Mouse (Mus musculus) adrenal gland, postnatal 25 days (tissue): ENCODE data around the gene Abca17. TPM values are rescaled to one million over a fixed set of nuclear protein-coding genes. Genes with fewer than 3 reads are reported as not detected.
A peak's percentile ranks its signal among the peaks of the same experiment; 100 is the strongest.

Source experiments
- DNase-seq: peaks from one replicate; pipeline ENCODE4 v3.0.0; 2021; ENCODE audit warnings: mixed read lengths
- total RNA-seq: library from RNA; stranded (reverse); gene quantifications from 2 replicates; pipeline ENCODE4 v1.2.3, GENCODE M21; 2021

Gene Abca17
- total RNA-seq, 1 experiment from 2014 or later: 0.12 TPM

DNA sequence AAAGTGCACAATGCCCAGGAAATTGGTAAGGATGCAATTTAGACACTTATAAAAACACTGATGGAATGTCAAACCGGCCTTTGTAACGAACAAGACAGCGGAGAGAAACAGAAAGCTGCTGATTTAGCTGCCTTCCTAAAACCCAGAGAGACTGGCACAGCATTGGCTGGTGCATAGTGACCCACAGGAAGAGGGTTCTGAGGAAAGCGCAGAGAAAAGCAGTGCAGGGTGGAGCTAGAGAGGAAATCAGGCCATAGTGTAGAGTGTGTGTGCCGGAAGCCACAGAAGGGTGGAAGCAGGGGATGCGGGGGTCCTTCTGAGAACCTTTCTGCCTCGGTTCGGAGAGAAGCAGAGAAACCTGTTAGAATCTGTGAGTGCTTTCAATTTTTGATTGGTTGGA lies 6.2 kb downstream of the Abca17 start:
- DNase-seq: no peak

DNA sequence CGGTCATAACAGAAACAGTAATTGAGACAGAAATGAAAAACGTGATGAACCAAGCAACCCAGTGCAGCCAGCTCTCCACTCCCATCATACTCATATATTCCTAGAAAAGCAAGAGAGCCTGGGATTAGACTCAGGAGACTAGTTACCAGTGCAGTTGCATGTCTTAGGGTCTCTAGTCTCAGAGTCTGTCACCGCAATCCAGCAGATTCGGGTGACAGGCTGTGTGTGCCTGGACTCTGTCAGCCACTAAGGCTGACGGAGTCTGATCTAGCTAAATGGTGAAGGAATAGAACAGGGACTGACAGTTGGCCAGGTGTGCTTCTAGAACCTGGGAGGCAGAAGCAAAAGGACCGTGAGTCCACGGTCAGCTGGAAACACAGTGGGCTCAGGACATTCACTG lies 23.2 kb downstream of the Abca17 start:
- no peak for DNase-seq

GRCm38 (mm10) chr17:24325051-24325450 lies 25.8 kb downstream of the Abca17 start:
- no peak for DNase-seq

GRCm38 (mm10) chr17:24320826-24321225 lies 30.0 kb downstream of the Abca17 start:
- DNase-seq: no peak

DNA sequence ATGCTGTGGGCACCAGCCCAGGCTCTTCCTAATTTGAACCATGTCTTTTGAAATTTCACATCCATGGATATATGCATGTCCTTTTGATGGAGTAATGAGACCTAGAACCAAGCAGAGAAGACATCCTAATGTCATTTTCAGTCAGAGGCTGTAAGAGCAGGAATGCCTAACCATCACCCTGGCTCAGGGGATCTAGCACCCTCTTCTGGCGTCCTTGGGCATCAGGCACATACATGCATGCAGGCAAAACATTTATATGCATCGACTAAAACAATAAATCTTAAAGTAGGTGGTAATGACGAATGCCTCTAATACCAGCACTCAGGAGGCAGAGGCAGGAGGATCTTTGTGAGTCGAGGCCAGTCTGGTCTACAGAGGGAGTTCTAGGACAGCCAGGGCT lies 43.4 kb downstream of the Abca17 start:
- peak; percentile 47 for DNase-seq

- DNase-seq: no peak
Observed at GRCm38 (mm10) chr17:24300651-24301050, 50.2 kb downstream of the Abca17 start.

GRCm38 (mm10) chr17:24289338-24289737 lies 61.5 kb downstream of the Abca17 start:
- DNase-seq: no peak

DNA sequence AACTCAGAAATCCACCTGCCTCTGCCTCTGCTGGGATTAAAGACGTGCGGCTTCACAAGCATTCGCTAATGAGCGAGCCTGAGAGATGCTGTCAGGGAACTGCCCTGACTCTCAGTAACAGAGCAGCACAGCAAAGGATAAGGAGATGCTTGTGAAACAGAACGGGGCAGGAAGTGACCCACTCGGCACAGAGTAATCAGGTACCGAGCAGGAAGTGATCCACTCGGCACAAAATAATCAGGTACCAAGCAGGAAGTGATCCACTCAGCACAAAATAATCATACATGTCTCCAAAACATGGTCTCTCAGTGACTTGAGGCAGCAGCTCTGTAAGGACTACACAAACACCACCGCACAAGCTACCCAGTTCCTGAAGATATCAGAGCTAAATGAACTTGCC lies 62.4 kb downstream of the Abca17 start:
- DNase-seq: no peak

- DNase-seq: no peak
Observed at GRCm38 (mm10) chr17:24285680-24286079, 65.2 kb downstream of the Abca17 start.

DNA sequence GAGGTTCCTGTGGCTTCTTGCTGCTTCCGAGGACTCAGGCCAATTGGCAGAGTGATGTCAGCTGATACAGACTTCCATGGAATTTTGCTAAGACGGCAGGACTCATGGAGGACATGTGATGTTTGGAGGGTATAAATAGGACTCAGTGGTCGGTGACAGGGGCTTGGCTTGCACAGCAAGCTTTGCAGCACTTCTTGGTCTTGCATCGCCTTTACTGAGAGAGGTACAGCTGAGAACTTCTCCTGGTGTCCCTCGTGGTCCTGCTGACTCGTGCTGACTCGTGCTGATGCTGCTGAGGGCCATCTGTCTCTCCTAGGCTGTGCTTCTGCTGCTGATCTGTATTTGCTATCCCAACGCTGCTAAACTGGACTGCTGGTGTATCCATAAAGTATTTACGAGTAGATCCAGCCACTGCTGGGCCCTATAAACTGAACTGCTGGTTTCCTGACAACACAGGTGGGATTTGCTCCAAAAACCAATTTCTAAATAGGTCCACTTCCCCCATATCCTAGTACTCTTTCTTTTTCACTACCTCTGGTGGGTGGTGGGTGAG lies 67.5 kb downstream of the Abca17 start:
- DNase-seq: no peak

GRCm38 (mm10) chr17:24282637-24283036 lies 68.2 kb downstream of the Abca17 start:
- DNase-seq: no peak

GRCm38 (mm10) chr17:24279907-24280306 lies 71.0 kb downstream of the Abca17 start:
- no peak for DNase-seq

- DNase-seq: no peak
Observed at GRCm38 (mm10) chr17:24267133-24267532, 83.7 kb downstream of the Abca17 start.

GRCm38 (mm10) chr17:24264766-24265165 lies 86.1 kb downstream of the Abca17 start:
- DNase-seq: no peak

DNA sequence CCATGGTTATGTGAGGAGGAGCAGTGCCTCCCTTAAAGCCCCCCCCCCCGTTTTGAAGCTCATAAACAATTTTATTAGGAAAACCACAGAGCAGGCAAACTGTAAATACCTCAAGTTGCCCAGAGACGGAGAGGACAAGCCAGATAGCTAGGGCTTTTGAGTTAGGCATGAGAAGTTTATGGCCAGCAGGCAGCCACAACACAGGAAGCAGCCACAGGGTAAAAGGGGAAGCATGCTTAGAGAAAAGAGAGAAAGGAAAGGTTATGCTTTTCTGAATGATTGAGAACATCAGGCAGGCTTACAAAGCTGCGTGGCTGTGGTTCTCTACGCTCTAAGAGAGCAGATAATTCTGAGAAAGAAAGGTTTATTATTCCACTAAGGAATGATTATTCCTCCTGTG lies 90.4 kb downstream of the Abca17 start:
- DNase-seq: no peak

- no peak for DNase-seq
Observed at GRCm38 (mm10) chr17:24259702-24260101, 91.2 kb downstream of the Abca17 start.

DNA sequence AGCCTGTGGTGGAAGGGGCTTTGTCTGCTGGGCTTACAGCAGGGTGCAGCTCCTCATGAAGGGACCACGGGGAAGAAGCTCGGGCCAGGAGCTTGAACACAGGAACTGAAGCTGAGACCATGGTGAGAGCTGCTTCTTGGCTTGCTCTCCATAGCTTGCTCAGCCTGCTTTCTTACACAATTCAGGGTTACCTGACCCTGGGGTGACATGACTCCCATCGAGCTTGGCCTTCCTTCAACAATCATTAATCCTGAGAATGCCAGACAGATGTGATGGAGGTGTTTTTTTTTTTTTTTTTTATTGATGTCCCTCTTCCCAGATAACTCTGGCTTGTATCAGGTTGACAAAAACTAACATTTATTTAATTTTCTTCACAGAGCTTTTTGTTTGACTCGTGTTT lies 91.9 kb downstream of the Abca17 start:
- no peak for DNase-seq

- no peak for DNase-seq
Observed at GRCm38 (mm10) chr17:24252329-24252728, 98.5 kb downstream of the Abca17 start.

DNA sequence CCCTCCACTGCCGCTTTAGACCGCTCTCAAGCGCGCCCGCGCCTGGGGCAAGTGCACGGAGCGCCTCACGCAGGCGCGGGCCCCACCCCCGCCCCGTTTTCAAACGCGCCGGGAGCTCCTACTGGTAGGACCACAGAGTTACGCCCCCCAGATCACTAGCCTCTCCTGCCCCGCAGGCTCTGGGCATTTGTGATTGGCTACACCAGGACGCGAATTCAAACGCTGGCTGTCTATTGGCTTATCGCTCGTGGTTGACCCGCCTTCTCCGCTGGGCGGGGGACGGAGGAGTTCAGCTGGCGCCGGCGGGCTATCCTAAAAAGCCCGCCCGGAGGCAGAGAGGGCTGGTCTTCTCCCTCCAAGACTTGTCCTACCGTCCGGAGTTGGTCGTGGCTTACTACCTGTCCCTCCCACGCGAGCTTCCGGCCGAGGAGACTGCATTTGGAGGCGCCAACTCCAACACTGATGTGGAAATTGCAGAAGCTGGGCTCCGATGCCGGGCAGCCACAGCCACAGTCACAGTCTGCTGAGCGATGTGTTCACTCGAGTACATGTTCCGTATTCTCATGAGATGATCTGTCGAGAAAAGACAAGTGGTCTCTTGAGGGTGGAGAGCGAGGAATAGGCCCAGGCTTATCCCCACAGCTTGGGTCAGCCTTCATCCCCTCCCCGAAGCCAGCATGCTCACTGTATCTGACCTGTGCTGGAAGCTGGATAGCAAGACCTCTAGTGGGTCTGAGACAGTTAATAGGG lies 99.4 kb downstream of the Abca17 start, which contains the start of gene Ccnf:
Ccnf (minus strand) TSS at position 165 of the 750 bp plus-strand sequence.
- peak; percentile 94 for DNase-seq

DNA sequence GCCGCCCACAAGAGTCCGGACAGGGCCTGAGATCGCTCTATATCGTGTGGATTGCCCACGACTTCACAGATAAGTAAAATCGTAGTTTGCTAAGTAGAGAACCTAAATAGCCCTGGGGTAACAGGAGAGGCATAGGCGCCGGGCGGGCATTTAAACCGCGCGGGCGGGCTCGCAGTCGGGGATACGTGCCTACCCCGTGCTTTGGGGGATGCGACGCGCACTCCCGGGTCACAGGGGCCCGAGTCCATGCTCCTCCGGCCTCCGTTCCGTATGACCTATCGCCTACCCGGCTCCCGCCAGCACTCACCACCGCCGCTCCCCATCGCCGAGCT lies 99.9 kb downstream of the Abca17 start:
- DNase-seq: no peak

DNA sequence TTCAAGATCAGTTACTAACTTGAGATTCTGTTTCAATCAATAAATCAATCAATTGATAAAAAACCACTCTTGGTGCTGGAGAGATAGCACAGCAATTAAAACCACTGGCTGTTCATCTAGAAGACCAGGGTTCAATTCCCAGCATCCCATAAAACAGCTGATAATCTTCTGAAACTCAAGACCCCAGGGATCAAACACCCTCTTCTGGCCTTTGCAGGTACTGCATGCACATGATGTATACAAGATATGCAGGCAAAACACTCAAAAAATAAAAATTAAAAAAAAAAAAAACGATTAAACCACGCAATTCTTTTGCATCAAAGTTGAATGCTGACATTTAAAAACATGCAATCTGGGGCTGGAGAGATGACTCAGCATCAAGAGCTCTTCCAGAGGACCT lies 102.2 kb downstream of the Abca17 start:
- no peak for DNase-seq

DNA sequence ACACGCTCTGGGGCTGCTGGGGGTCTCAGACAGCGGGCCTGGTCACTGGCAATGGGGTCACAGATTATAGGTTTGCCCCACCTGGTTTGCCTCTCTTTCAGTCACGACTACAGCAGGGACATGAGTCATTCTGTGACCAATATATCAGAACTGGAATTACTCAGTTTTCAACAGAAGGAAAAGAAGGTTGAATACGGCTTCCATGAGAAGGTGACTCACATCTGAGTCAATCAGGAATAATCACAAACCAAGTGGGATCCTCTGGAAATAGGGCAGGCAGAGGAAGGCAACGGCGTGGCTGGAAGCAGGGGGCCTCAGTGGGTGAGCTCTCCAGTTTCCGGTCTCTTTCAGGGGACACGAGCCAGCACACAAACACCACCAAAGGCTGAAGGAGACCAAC lies 106.8 kb downstream of the Abca17 start:
- no peak for DNase-seq

GRCm38 (mm10) chr17:24243311-24243969 lies 107.4 kb downstream of the Abca17 start:
- peak; percentile 43 for DNase-seq

DNA sequence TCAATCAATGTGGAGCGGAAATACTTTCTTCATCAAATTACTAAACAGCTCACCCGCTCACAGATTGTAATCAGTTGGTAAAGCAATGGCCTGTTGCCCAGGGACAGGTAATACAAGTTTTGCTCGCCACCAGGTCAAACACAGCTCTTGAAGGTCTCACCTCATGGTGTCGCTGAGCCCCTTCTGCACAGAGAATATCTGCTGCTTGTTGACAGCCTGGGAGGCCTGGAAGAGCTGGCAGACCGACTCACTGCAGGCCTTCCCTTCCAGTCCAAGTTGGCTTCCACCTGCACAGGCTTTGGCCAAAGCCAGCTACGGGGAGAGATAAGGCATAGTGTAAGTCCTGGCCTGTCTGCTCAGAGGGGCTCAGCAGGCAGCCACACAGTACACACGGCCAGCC lies 113.9 kb downstream of the Abca17 start:
- DNase-seq: no peak
